In genomic region chr19:12439581-12439980, GRCm38 (mm10) we compare ENCODE assay signal across 28 mouse cellular contexts. TPM values are rescaled to one million over a fixed set of nuclear protein-coding genes. Genes with fewer than 3 reads are reported as not detected.
DNase-seq lines count a peak whose midpoint lies in the region; TF ChIP-seq lines count a peak whose summit lies in the region.
"Had no signal": no experiment of that assay in that cellular context is flagged by ENCODE, and none has a peak within 500 bp of the region (broad histone marks: within the 10 kb centered on the region; RNA-seq: fewer than 3 reads in every experiment).

No protein-coding gene starts in this region.

- no peaks in the 10 kb centered on the region for H3K27me3 ChIP-seq in liver, adult 2 months (ENCODE audit: control insufficient read depth, insufficient read depth, low read length)
- H3K27me3 ChIP-seq: embryonic facial prominence, embryonic 15.5 days; hindbrain, embryonic 13.5 days had no signal

- no peak for TF ChIP-seq POLR2A in liver, adult 2 months (IDR thresholded peaks at IDR 0.05; ENCODE audit: extremely low read depth, insufficient read depth, low read length)

- 38% methylated on average over 1 of the region's 1 CpGs for WGBS in liver, adult 2 months

- peak overlapping the region; percentile 55 for H3K27ac ChIP-seq in liver, adult 2 months (replicated peaks; ENCODE audit: insufficient read depth, low read depth, low read length)
- peak overlapping the region; percentile 91 for H3K27ac ChIP-seq in brown adipose tissue, adult 24 weeks (replicated peaks; ENCODE audit: low read depth, low read length)
- H3K27ac ChIP-seq: embryonic facial prominence, embryonic 15.5 days; forebrain, embryonic 10.5 days; heart, embryonic 10.5 days; hindbrain, embryonic 13.5 days; hindbrain, postnatal 0 days had no signal

- H3K79me2 ChIP-seq in liver, adult 2 months (ENCODE audit: control insufficient read depth, insufficient read depth, low read length), result no peaks in the 10 kb centered on the region

- H3K4me1 ChIP-seq in liver, adult 2 months (ENCODE audit: control insufficient read depth, insufficient read depth, low read length), result peaks cover 12% of the 10 kb centered on the region
- peaks cover 3% of the 10 kb centered on the region for H3K4me1 ChIP-seq in brown adipose tissue, adult 24 weeks (ENCODE audit: control insufficient read depth, insufficient read depth, insufficient read length, low read length)
- H3K4me1 ChIP-seq: embryonic facial prominence, embryonic 15.5 days; forebrain, embryonic 10.5 days; hindbrain, embryonic 13.5 days had no signal

- no peak overlapping the region for H3K9ac ChIP-seq in liver, adult 2 months (ENCODE audit: low read depth, low read length)
- H3K9ac ChIP-seq: embryonic facial prominence, embryonic 15.5 days; hindbrain, embryonic 13.5 days had no signal

- no peaks in the 10 kb centered on the region for H3K36me3 ChIP-seq in liver, adult 2 months (ENCODE audit: control insufficient read depth, insufficient read depth, low read length)
- H3K36me3 ChIP-seq: embryonic facial prominence, embryonic 15.5 days; forebrain, embryonic 10.5 days; heart, embryonic 10.5 days; hindbrain, embryonic 13.5 days had no signal

- no peak overlapping the region for H3K4me3 ChIP-seq in liver, adult 2 months (ENCODE audit: insufficient read depth, low read depth, low read length)
- no peak overlapping the region for H3K4me3 ChIP-seq in brown adipose tissue, adult 24 weeks (ENCODE audit: insufficient read depth, low read depth, low read length)
- H3K4me3 ChIP-seq: embryonic facial prominence, embryonic 15.5 days; erythroblast, embryonic 14.5 days; forebrain, embryonic 10.5 days; heart, embryonic 10.5 days; hindbrain, embryonic 13.5 days had no signal

- DNase-seq in liver, adult 2 months (ENCODE audit: extremely low read depth, low read depth, low spot score), result no peak
- DNase-seq in liver (no peak), 416B (ENCODE audit: low read depth) (peak; percentile 54)
- no peak for DNase-seq in thymus, postnatal 14 days
- no peak for DNase-seq in B cell, adult 2 months
- DNase-seq: adrenal gland, postnatal 14 days; cerebellum, adult 2 months; cerebellum, postnatal 10 days; embryo, embryonic 11 days; gastrocnemius, postnatal 25 days; heart, postnatal 10 days had no signal

- no peak for TF ChIP-seq CTCF in liver, adult 2 months (IDR thresholded peaks at IDR 0.05; ENCODE audit: low read depth, low read length)

RNA-seq across cellular contexts. Expression of gene Pfpl, which starts 11.9 kb away (rescaled TPM):
- total RNA-seq in liver, adult 2 months (2014; rRNA removed), result not detected in 2 replicates
- polyA plus RNA-seq in liver, adult 2 months (2012; rRNA removed), result not detected in 2 replicates
- not detected in 2 replicates for polyA plus RNA-seq in brown adipose tissue, adult 24 weeks (2012; ENCODE audit: insufficient read depth, insufficient read length, missing spikeins)
- total RNA-seq: adrenal gland, adult 18-20 months; adrenal gland, postnatal 14 days; common myeloid progenitor, adult 5-6 weeks; gastrocnemius, postnatal 25 days; heart, postnatal 10 days; hematopoietic stem cell, adult 5-6 weeks; hindbrain, postnatal 0 days; MEL had no signal
- polyA plus RNA-seq: C2C12; cerebellum, adult 2 months; embryonic facial prominence, embryonic 11.5 days; embryonic facial prominence, embryonic 15.5 days; erythroblast, embryonic 14.5 days; forebrain, embryonic 10.5 days; forebrain, embryonic 16.5 days; frontal cortex, adult 2 months; heart, embryonic 10.5 days; heart, embryonic 14.5 days; hindbrain, embryonic 13.5 days; hindbrain, postnatal 0 days; intestine, embryonic 14.5 days had no signal

RNA-seq across cellular contexts. Expression of gene Mpeg1, which starts 21.0 kb away (rescaled TPM):
- 27.1 and 30.9 TPM in 2 replicates for total RNA-seq in liver, adult 2 months (2014; rRNA removed)
- 6.1 and 7.4 TPM in 2 replicates for polyA plus RNA-seq in liver, adult 2 months (2012; rRNA removed)
- polyA plus RNA-seq in brown adipose tissue, adult 24 weeks (2012; ENCODE audit: insufficient read depth, insufficient read length, missing spikeins), result 6.3 and 7.9 TPM in 2 replicates
- total RNA-seq: MEL had no signal
- polyA plus RNA-seq: heart, embryonic 10.5 days had no signal

RNA-seq across cellular contexts. Expression of gene Olfr1441, which starts 22.3 kb away (rescaled TPM):
- total RNA-seq in liver, adult 2 months (2014; rRNA removed), result not detected in 2 replicates
- polyA plus RNA-seq in liver, adult 2 months (2012; rRNA removed), result not detected in 2 replicates
- not detected in 2 replicates for polyA plus RNA-seq in brown adipose tissue, adult 24 weeks (2012; ENCODE audit: insufficient read depth, insufficient read length, missing spikeins)
- total RNA-seq: adrenal gland, adult 18-20 months; adrenal gland, postnatal 14 days; common myeloid progenitor, adult 5-6 weeks; gastrocnemius, postnatal 25 days; heart, postnatal 10 days; hematopoietic stem cell, adult 5-6 weeks; hindbrain, postnatal 0 days; MEL had no signal
- polyA plus RNA-seq: C2C12; cerebellum, adult 2 months; embryonic facial prominence, embryonic 11.5 days; erythroblast, embryonic 14.5 days; forebrain, embryonic 10.5 days; forebrain, embryonic 16.5 days; frontal cortex, adult 2 months; heart, embryonic 10.5 days; heart, embryonic 14.5 days; hindbrain, embryonic 13.5 days; hindbrain, postnatal 0 days; intestine, embryonic 14.5 days had no signal

RNA-seq across cellular contexts. Expression of gene Olfr1440, which starts 52.5 kb away (rescaled TPM):
- total RNA-seq in liver, adult 2 months (2014; rRNA removed), result not detected in 2 replicates
- polyA plus RNA-seq in liver, adult 2 months (2012; rRNA removed), result not detected in 2 replicates
- not detected in 2 replicates for polyA plus RNA-seq in brown adipose tissue, adult 24 weeks (2012; ENCODE audit: insufficient read depth, insufficient read length, missing spikeins)
- total RNA-seq: adrenal gland, adult 18-20 months; adrenal gland, postnatal 14 days; common myeloid progenitor, adult 5-6 weeks; gastrocnemius, postnatal 25 days; heart, postnatal 10 days; hematopoietic stem cell, adult 5-6 weeks; hindbrain, postnatal 0 days; MEL had no signal
- polyA plus RNA-seq: C2C12; cerebellum, adult 2 months; embryonic facial prominence, embryonic 11.5 days; erythroblast, embryonic 14.5 days; forebrain, embryonic 10.5 days; forebrain, embryonic 16.5 days; frontal cortex, adult 2 months; heart, embryonic 10.5 days; heart, embryonic 14.5 days; hindbrain, embryonic 13.5 days; hindbrain, postnatal 0 days; intestine, embryonic 14.5 days had no signal
